Mouse (Mus musculus) bone marrow, adult 2 months (tissue): ENCODE measurements around the gene Rtl9.

ENCODE experiments used
- CTCF ChIP-seq: fragments of 200-500 bp; IDR thresholded peaks from 2 replicates; pipeline ENCODE4 v1.5.1; 2011; ENCODE audit warnings: low read length, control low read depth; ENCODE audit not compliant: control insufficient read depth, insufficient read depth
- POLR2A ChIP-seq: fragments of 200-500 bp; IDR thresholded peaks from 2 replicates; pipeline ENCODE4 v1.6.1; 2011; ENCODE audit warnings: low read depth, mild to moderate bottlenecking, control low read depth, low read length, borderline replicate concordance; ENCODE audit not compliant: control insufficient read depth

DNA sequence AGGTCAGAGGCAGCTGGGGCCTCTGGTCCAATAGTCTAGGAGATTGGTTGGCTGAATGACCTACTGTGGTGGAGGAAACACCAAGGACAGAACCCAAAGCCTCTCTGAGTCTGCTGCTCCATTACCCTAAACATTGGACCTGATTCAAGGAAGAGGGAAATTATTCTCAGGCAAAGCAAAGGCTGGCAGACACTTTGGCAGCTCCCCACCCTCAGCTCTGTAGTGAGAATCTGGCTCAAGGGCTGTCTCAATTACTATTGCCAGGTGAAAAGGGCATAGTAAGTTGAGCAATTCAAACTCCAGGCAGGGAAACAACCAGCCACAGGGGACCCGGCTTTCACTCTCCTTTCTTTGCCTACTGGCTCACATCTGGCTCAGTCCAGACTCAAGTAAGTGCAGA is 6.5 kb downstream of the Rtl9 start:
- TF ChIP-seq CTCF (no peak), POLR2A (no peak)
